Mouse (Mus musculus) large intestine, adult 2 months (tissue): ENCODE measurements around the gene 5730480H06Rik. TPM values are rescaled to one million over a fixed set of nuclear protein-coding genes. Genes with fewer than 3 reads are reported as not detected.

Source experiments
- DNase-seq: peaks from one replicate; pipeline ENCODE4 v3.0.0-alpha.2; 2012; ENCODE audit warnings: low read depth, low spot score
- WGBS: fragments of 180-500 bp; shearing (Covaris S2); methylation state at CpG from one replicate; pipeline ENCODE4 v1.1.7; 2018; 5-methylcytosine and 5-hydroxymethylcytosine counted together
- polyA plus RNA-seq: library from polyadenylated mRNA; depleted of rRNA; stranded (reverse); fragments of >200 nt; gene quantifications from 2 replicates; pipeline ENCODE4 v1.2.3, GENCODE M21; 2012; rRNA removed

5730480H06Rik gene
- 3.0 and 5.6 TPM in 2 replicates for polyA plus RNA-seq

GRCm38 (mm10) chr5:48327652-48328051 lies at the start of gene 5730480H06Rik:
TSS of gene 5730480H06Rik (plus strand) at chr5:48327952.
- no peak for DNase-seq
- 93% methylated on average over 8 of the region's 8 CpGs for WGBS

GRCm38 (mm10) chr5:48301186-48301585 lies 26.6 kb upstream of the 5730480H06Rik start:
- DNase-seq: no peak
- 81% methylated on average over 3 of the region's 3 CpGs for WGBS

- 64% methylated on average over 6 of the region's 6 CpGs for WGBS
- DNase-seq: no peak
Observed at GRCm38 (mm10) chr5:48315057-48315602, 12.6 kb upstream of the 5730480H06Rik start.

- DNase-seq: no peak
- 70% methylated on average over 4 of the region's 4 CpGs for WGBS
Observed at GRCm38 (mm10) chr5:48320597-48320996, 7.2 kb upstream of the 5730480H06Rik start.

GRCm38 (mm10) chr5:48326221-48326620 lies 1.5 kb upstream of the 5730480H06Rik start:
- DNase-seq: no peak

- DNase-seq: no peak
- WGBS: 95% methylated on average over 2 of the region's 2 CpGs
Observed at GRCm38 (mm10) chr5:48329751-48330150, 2.0 kb downstream of the 5730480H06Rik start.

- no peak for DNase-seq
Observed at GRCm38 (mm10) chr5:48330817-48331216, 3.1 kb downstream of the 5730480H06Rik start.

GRCm38 (mm10) chr5:48331441-48331840 lies 3.7 kb downstream of the 5730480H06Rik start:
- DNase-seq: no peak
- 37% methylated on average over 5 of the region's 5 CpGs for WGBS

More at GRCm38 (mm10) chr5:48330817-48331216, 3.1 kb downstream of the 5730480H06Rik start:
- WGBS: 69% methylated on average over 2 of the region's 2 CpGs

GRCm38 (mm10) chr5:48333407-48333806 lies 5.7 kb downstream of the 5730480H06Rik start:
- 86% methylated on average over 3 of the region's 3 CpGs for WGBS
- no peak for DNase-seq

GRCm38 (mm10) chr5:48333884-48334513 lies 6.2 kb downstream of the 5730480H06Rik start:
- DNase-seq: no peak
- 34% methylated on average over 9 of the region's 9 CpGs for WGBS

- 32% methylated on average over 7 of the region's 7 CpGs for WGBS
- DNase-seq: no peak
Observed at GRCm38 (mm10) chr5:48340808-48341433, 13.2 kb downstream of the 5730480H06Rik start.

- WGBS: 42% methylated on average over 5 of the region's 5 CpGs
- no peak for DNase-seq
Observed at GRCm38 (mm10) chr5:48345095-48345982, 17.6 kb downstream of the 5730480H06Rik start.

- 92% methylated on average over 2 of the region's 2 CpGs for WGBS
- no peak for DNase-seq
Observed at GRCm38 (mm10) chr5:48345983-48346648, 18.4 kb downstream of the 5730480H06Rik start.

- WGBS: 72% methylated on average over 1 of the region's 1 CpGs
Observed at GRCm38 (mm10) chr5:48349309-48349708, 21.6 kb downstream of the 5730480H06Rik start.

GRCm38 (mm10) chr5:48371890-48372766 lies 44.4 kb downstream of the 5730480H06Rik start:
- under 1% methylated on average over 44 of the region's 44 CpGs for WGBS
- peak; percentile 91 for DNase-seq

More at GRCm38 (mm10) chr5:48349309-48349708, 21.6 kb downstream of the 5730480H06Rik start:
- DNase-seq: no peak

GRCm38 (mm10) chr5:48402497-48402896 lies 74.7 kb downstream of the 5730480H06Rik start:
- no peak for DNase-seq
- WGBS: 79% methylated on average over 3 of the region's 3 CpGs

- no peak for DNase-seq
- WGBS: 54% methylated on average over 4 of the region's 4 CpGs
Observed at GRCm38 (mm10) chr5:48408276-48408675, 80.5 kb downstream of the 5730480H06Rik start.

GRCm38 (mm10) chr5:48410348-48410747 lies 82.6 kb downstream of the 5730480H06Rik start:
- DNase-seq: no peak
- WGBS: 77% methylated on average over 5 of the region's 5 CpGs
